Mouse (Mus musculus) forebrain, embryonic 11.5 days (tissue): ENCODE results near the gene Selenoo. TPM values are rescaled to one million over a fixed set of nuclear protein-coding genes. Genes with fewer than 3 reads are reported as not detected.

Experiments used
- ATAC-seq: fragments of 200-750 bp; cut with Nextera tagmentation; replicated peaks from 2 replicates; pipeline ENCODE4 v1.8.0; 2017; ENCODE audit warnings: moderate TSS enrichment; ENCODE audit not compliant: low FRiP score
- DNase-seq: peaks from one replicate; pipeline ENCODE4 v3.0.0-alpha.2; 2017; ENCODE audit warnings: low spot score
- H3K27ac ChIP-seq: fragments of 300-500 bp; sonication (generic); 2 replicates; pipeline ENCODE4 v1.5.1; 2014; ENCODE audit warnings: low read depth, low read length
- H3K27me3 ChIP-seq: fragments of 300-500 bp; sonication (generic); 2 replicates; pipeline ENCODE4 v1.6.1; 2014; ENCODE audit warnings: mild to moderate bottlenecking, low read length, mixed read lengths; ENCODE audit not compliant: control insufficient read depth, insufficient read depth
- H3K36me3 ChIP-seq: fragments of 300-500 bp; sonication (generic); 2 replicates; pipeline ENCODE4 v1.6.1; 2014; ENCODE audit warnings: mild to moderate bottlenecking, low read length, moderate library complexity, mixed read lengths; ENCODE audit not compliant: control insufficient read depth, insufficient read depth
- H3K4me1 ChIP-seq: fragments of 300-500 bp; sonication (generic); replicated peaks from 2 replicates; pipeline ENCODE4 v1.6.1; 2014; ENCODE audit warnings: low read length, mixed read lengths; ENCODE audit not compliant: control insufficient read depth, insufficient read depth
- H3K4me2 ChIP-seq: fragments of 300-500 bp; sonication (generic); 2 replicates; pipeline ENCODE4 v1.6.1; 2014; ENCODE audit warnings: low read depth, mild to moderate bottlenecking, low read length, moderate library complexity, mixed read lengths; ENCODE audit not compliant: severe bottlenecking
- H3K4me3 ChIP-seq: fragments of 300-500 bp; sonication (generic); 2 replicates; pipeline ENCODE4 v1.5.1; 2014; ENCODE audit warnings: low read depth, low read length
- H3K9ac ChIP-seq: fragments of 300-500 bp; sonication (generic); 2 replicates; pipeline ENCODE4 v1.6.1; 2014; ENCODE audit warnings: low read length
- H3K9me3 ChIP-seq: fragments of 300-500 bp; sonication (generic); 2 replicates; pipeline ENCODE4 v1.6.1; 2016; ENCODE audit warnings: low read length, mixed read lengths; ENCODE audit not compliant: control insufficient read depth
- WGBS: fragments of 180-500 bp; shearing (Covaris S2); extraction: QIAGEN DNeasy Blood & Tissue Kit; methylation state at CpG from one replicate; pipeline ENCODE4 v1.1.7; 2014; 5-methylcytosine and 5-hydroxymethylcytosine counted together
- polyA plus RNA-seq: library from polyadenylated mRNA; unstranded; fragments of >200 nt; fragmentation: Nextera tagmentation; extraction: Ambion mirVana; gene quantifications from 2 replicates; pipeline ENCODE4 v1.2.1, GENCODE M21; 2014

Selenoo gene
- polyA plus RNA-seq, 1 experiment from 2014 or later = 22.6 TPM

DNA sequence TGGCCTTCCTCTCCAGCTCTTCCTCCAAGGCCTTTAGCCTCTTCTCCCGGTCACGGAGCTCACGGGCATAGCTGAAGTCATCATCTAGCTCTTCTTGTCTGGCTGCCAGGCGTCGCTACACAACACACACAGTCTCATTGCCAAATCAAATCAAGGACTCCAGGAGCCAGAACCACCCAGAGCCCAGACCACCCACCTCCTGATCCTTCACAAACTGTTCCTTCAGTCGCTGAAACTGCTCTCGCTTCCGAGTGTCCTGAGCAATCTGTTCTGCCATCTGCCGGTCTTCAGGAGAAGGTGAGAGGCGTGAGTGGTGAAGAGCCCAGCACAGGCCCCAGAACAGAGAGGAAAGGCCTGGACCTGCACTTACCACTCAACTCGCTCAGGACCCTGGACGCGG lies 17.2 kb downstream of the Selenoo start:
- no peak for DNase-seq
- Histone ChIP-seq H3K9ac (no peak overlapping the region), H3K4me2 (no peak overlapping the region), H3K36me3 (peaks cover 12% of the 10 kb centered on the region; the same call in 1 of the 2 replicates), H3K27ac (no peak overlapping the region), H3K27me3 (no peaks in the 10 kb centered on the region), H3K4me3 (no peak overlapping the region), H3K9me3 (no peaks in the 10 kb centered on the region), H3K4me1 (no peaks in the 10 kb centered on the region)
- WGBS = 91% methylated on average over 13 of the region's 13 CpGs
- ATAC-seq = no peak

DNA sequence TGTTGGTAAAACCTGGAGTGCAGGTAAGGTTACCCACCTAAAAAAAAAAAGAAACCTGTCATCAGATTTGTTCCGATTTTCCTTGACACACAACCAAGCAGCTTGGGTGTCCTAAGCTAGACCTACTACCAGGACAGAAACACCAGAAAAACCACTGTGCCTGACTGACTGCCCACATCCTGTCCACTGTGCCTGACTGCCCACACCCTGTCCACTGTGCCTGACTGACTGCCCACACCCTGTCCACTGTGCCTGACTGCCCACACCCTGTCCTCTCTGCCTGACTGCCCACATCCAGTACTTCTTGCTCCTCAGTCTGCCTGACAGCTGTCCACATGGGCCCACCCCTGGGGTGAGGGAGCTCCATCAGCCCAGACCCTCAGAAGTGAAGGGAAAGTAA lies 18.1 kb downstream of the Selenoo start:
- no peak overlapping the region for H3K27ac ChIP-seq
- ATAC-seq (no peak), DNase-seq (no peak)
- peaks cover 12% of the 10 kb centered on the region; the same call in 1 of the 2 replicates for H3K36me3 ChIP-seq
- no peaks in the 10 kb centered on the region for H3K9me3 ChIP-seq
- H3K4me3 ChIP-seq = no peak overlapping the region
- no peak overlapping the region for H3K4me2 ChIP-seq
- no peak overlapping the region for H3K9ac ChIP-seq
- no peaks in the 10 kb centered on the region for H3K4me1 ChIP-seq
- 93% methylated on average over 1 of the region's 1 CpGs for WGBS
- no peaks in the 10 kb centered on the region for H3K27me3 ChIP-seq

DNA sequence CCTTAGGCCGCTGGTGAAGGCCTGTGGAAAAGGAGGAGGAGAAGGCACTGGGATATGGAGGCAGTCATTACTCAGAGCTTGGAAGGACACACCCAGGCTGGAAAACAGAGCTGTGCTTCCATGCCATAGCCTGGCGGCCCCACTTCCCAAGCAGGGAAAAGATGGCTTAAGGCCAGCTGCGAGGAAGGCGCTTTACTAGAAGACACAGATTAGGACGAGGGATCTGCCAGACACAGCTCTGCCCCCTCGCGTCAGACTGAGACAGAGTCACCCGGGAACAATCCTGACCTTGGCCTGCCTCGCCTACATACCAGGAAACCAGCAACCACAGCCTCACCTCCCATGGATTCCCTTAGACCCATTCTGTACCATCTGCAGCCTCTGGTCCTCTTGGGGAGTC lies 21.3 kb downstream of the Selenoo start:
- Histone ChIP-seq H3K4me1 (no peaks in the 10 kb centered on the region), H3K4me2 (no peak overlapping the region), H3K9ac (no peak overlapping the region), H3K9me3 (no peaks in the 10 kb centered on the region), H3K4me3 (no peak overlapping the region), H3K36me3 (peaks cover 3% of the 10 kb centered on the region; the same call in 1 of the 2 replicates), H3K27me3 (no peaks in the 10 kb centered on the region), H3K27ac (no peak overlapping the region)
- WGBS = 85% methylated on average over 9 of the region's 9 CpGs
- no peak for ATAC-seq
- no peak for DNase-seq

GRCm38 (mm10) chr15:89118007-89118406 lies 29.1 kb downstream of the Selenoo start:
- Histone ChIP-seq H3K36me3 (peaks cover 8% of the 10 kb centered on the region), H3K9me3 (no peaks in the 10 kb centered on the region)

DNA sequence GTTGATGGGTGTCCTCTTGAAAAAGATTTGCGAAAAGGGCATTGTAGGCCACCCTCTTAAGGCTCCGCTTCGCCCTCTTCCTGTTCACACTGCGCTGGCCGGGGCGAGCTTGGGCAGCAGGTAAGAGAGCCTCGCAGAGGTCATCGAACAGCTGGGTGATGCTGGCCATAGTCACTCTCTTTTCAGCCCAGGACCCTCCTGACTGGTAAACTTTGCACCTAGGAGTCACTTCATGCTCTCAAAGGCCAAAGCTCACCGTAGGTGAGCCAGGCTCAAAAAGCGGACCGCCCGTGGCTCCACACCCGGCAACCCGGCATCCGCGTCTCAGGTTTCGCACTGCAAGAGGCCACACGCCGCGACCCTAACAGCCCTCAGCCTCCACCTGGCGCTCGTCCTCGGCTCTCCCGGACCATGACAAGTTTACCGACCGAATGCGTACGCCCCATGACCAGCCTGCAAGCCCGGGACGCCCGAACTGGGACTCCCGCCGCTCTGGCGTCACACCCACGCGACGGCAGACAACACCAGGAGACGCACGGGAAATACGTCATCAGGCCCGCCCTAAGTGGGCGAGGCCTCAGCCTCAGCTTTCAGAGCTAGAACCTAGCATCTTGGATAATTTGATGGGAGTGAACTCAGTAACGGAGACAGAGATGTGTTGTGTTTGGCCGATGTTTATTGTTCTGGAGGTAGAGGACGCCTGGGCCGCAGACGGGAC lies 33.9 kb downstream of the Selenoo start, which contains the start of gene Tubgcp6:
TSS of gene Tubgcp6 (minus strand) at position 464 of the 718 bp plus-strand sequence.
- under 1% methylated on average over 47 of the region's 47 CpGs for WGBS
- Histone ChIP-seq H3K36me3 (no peaks in the 10 kb centered on the region), H3K4me1 (peaks cover 21% of the 10 kb centered on the region), H3K4me3 (peak within 1 kb of the TSS; percentile 96), H3K9ac (peak within 1 kb of the TSS; percentile 80), H3K27ac (peak within 1 kb of the TSS; percentile 26; the same call in 1 of the 2 replicates), H3K4me2 (peak within 1 kb of the TSS; percentile 93), H3K27me3 (no peaks in the 10 kb centered on the region), H3K9me3 (no peaks in the 10 kb centered on the region)
- DNase-seq (peak; percentile 97), ATAC-seq (peak; percentile 83)

More at GRCm38 (mm10) chr15:89118007-89118406, 29.1 kb downstream of the Selenoo start:
- H3K4me1 ChIP-seq = peaks cover 12% of the 10 kb centered on the region
- H3K4me2 ChIP-seq = no peak overlapping the region
- H3K4me3 ChIP-seq = no peak overlapping the region
- H3K27me3 ChIP-seq = no peaks in the 10 kb centered on the region
- DNase-seq = no peak
- ATAC-seq = no peak
- no peak overlapping the region for H3K9ac ChIP-seq
- no peak overlapping the region for H3K27ac ChIP-seq

GRCm38 (mm10) chr15:89123595-89123994 lies 34.7 kb downstream of the Selenoo start:
- peak overlapping the region; percentile 96 for H3K4me3 ChIP-seq
- WGBS = 29% methylated on average over 11 of the region's 11 CpGs
- DNase-seq (no peak), ATAC-seq (peak; percentile 13; the same call in 1 of the 2 replicates)
- H3K9ac ChIP-seq = peak overlapping the region; percentile 80
- no peaks in the 10 kb centered on the region for H3K27me3 ChIP-seq
- H3K4me2 ChIP-seq = peak overlapping the region; percentile 93
- no peaks in the 10 kb centered on the region for H3K9me3 ChIP-seq
- H3K36me3 ChIP-seq = no peaks in the 10 kb centered on the region
- peaks cover 21% of the 10 kb centered on the region for H3K4me1 ChIP-seq
- H3K27ac ChIP-seq = peak overlapping the region; percentile 26; the same call in 1 of the 2 replicates

DNA sequence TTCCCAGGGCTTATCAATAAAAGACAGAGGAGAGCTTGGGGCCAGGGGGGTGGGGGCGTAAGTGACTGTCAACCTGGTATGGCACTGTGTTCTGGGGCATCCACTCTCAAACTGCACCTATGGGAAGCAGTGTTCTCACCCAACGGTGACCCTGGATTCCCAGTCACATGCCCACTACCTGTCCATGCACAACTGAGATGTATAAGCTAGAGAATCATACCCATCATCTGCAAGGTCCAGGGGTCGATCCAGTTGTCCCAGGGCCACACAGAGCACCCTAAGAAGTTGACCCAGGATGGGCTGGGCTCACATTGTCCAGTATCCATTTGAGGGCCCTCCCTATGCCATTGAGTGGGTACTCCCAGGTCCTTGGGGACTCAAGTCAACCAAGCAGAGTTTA lies 35.4 kb downstream of the Selenoo start:
- H3K9ac ChIP-seq = no peak overlapping the region
- H3K36me3 ChIP-seq = no peaks in the 10 kb centered on the region
- DNase-seq (no peak), ATAC-seq (no peak)
- no peaks in the 10 kb centered on the region for H3K9me3 ChIP-seq
- 90% methylated on average over 3 of the region's 3 CpGs for WGBS
- H3K4me2 ChIP-seq = no peak overlapping the region
- no peak overlapping the region for H3K27ac ChIP-seq
- H3K4me3 ChIP-seq = no peak overlapping the region
- no peaks in the 10 kb centered on the region for H3K27me3 ChIP-seq
- H3K4me1 ChIP-seq = peaks cover 21% of the 10 kb centered on the region

- Histone ChIP-seq H3K9ac (no peak overlapping the region), H3K27ac (no peak overlapping the region), H3K27me3 (no peaks in the 10 kb centered on the region), H3K4me3 (no peak overlapping the region), H3K36me3 (no peaks in the 10 kb centered on the region), H3K4me2 (no peak overlapping the region), H3K9me3 (no peaks in the 10 kb centered on the region), H3K4me1 (peaks cover 18% of the 10 kb centered on the region)
- DNase-seq = no peak
- WGBS = 94% methylated on average over 9 of the region's 9 CpGs
- no peak for ATAC-seq
Observed at GRCm38 (mm10) chr15:89125351-89125750, 36.5 kb downstream of the Selenoo start.

DNA sequence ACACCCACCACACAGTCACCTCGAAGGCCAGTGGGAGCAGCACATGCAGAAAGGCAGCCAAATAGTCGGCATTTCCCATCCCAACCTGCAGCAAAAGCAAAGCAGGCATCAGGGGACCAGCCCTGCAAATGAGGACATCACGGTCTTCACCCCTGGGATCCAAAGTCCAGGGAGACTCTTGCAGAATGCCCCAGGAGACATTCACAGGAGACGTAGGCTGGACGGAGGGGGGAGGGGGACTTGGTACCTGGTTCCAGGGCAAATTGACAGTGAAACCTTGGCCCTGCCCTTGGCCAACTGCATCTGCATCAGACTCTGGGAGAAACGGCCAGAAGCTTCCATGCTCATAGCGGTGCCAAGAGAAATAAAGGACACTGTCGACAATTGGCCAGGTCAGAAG lies 37.7 kb downstream of the Selenoo start:
- Histone ChIP-seq H3K9me3 (no peaks in the 10 kb centered on the region), H3K36me3 (no peaks in the 10 kb centered on the region), H3K27ac (no peak overlapping the region), H3K9ac (no peak overlapping the region), H3K27me3 (no peaks in the 10 kb centered on the region), H3K4me2 (no peak overlapping the region), H3K4me3 (no peak overlapping the region), H3K4me1 (peaks cover 15% of the 10 kb centered on the region)
- 92% methylated on average over 8 of the region's 8 CpGs for WGBS
- DNase-seq = no peak
- no peak for ATAC-seq
